Mouse (Mus musculus) cerebellum, adult 9-10 months (tissue): ENCODE data around the gene Gm47841.

Source experiments
- DNase-seq: peaks from one replicate; pipeline ENCODE4 v3.0.0; 2022

Gm47841 gene

GRCm38 (mm10) chr15:101072736-101073135 lies 25.5 kb upstream of the Gm47841 start:
- no peak for DNase-seq

DNA sequence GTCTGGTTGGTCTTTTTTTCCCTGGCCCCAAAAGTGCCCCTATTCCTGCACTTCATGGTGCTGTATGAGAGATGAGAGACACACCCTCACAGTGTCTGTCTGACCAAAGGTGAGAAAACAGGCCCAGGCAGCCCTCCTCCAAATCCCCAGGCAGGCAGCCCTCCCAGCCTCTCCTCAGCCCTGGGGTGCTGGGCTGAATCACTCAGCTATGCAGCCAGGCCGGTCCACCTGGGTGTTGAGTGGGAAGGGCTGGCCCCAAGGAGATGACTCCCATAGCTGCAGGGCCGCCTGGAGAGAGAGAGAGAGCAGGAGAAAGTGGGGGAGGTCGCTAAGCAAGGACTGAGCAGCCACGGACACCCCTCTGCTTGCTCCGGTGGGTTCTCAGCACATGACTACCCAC lies 23.6 kb upstream of the Gm47841 start:
- DNase-seq = no peak

DNA sequence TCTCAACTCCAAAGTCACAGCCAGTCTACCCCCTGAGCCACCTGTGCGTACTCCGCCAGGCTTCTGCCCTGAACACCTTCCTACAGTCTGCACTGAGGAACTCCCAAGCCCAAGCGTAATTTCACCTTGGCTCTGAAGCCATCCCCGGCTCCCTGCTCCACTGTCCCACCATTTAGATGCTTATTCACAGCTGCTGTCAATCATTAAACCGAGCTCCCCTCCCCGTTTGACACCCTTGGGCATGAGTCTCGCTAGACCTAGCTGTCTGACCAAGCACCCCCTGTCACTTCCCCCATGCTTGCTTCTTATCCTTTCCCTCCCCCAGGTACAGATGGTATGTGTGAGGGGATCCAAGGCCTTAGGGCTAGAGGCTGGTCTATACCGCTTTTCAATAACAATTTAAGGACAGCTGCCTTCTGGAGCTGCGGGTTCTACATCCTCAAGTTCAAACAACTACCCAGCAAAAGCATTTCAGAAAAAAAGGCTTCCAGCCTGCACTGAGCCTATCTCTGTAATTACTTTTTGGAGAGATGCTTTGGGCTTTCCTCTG lies 22.5 kb upstream of the Gm47841 start:
- DNase-seq = no peak

- no peak for DNase-seq
These were observed 21.5 kb upstream of the Gm47841 start for GRCm38 (mm10) chr15:101068671-101069070.

- no peak for DNase-seq
These were observed 20.8 kb upstream of the Gm47841 start for GRCm38 (mm10) chr15:101068029-101068428.

- no peak for DNase-seq
These were observed 19.9 kb upstream of the Gm47841 start for GRCm38 (mm10) chr15:101066920-101067696.

DNA sequence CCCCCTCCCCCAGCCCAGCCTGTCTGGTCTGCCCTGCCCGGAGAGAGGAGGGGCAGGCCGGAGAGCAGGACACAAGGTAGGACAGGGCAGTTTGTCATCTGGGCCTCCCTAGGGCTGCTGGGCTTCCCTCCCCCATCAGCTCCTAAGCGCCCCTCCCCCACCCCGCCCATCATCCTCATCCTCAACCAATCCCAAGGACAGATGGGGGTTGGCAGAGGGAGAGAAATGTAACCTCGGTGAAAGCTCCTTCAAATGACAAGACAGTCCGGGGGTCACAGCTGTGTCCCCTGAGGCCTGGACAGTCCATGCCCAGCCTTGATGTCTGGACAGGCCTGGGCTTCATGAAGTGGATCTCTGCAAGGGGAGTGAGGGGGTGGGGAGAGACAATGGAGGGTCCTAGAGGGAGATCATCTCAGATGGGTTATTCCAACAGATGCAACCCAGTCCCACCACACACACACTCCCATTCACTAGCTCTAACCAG lies 19.2 kb upstream of the Gm47841 start:
- DNase-seq = no peak

GRCm38 (mm10) chr15:101065069-101065468 lies 17.9 kb upstream of the Gm47841 start:
- DNase-seq = peak; percentile 33

- no peak for DNase-seq
These were observed 13.2 kb upstream of the Gm47841 start for GRCm38 (mm10) chr15:101060280-101060852.

GRCm38 (mm10) chr15:101059570-101060279 lies 12.5 kb upstream of the Gm47841 start:
- no peak for DNase-seq

GRCm38 (mm10) chr15:101056225-101056624 lies 9.0 kb upstream of the Gm47841 start:
- DNase-seq = peak; percentile 32

GRCm38 (mm10) chr15:101054541-101054940 lies 7.3 kb upstream of the Gm47841 start:
- DNase-seq = no peak

- DNase-seq = no peak
These were observed 6.7 kb upstream of the Gm47841 start for GRCm38 (mm10) chr15:101053832-101054459.

DNA sequence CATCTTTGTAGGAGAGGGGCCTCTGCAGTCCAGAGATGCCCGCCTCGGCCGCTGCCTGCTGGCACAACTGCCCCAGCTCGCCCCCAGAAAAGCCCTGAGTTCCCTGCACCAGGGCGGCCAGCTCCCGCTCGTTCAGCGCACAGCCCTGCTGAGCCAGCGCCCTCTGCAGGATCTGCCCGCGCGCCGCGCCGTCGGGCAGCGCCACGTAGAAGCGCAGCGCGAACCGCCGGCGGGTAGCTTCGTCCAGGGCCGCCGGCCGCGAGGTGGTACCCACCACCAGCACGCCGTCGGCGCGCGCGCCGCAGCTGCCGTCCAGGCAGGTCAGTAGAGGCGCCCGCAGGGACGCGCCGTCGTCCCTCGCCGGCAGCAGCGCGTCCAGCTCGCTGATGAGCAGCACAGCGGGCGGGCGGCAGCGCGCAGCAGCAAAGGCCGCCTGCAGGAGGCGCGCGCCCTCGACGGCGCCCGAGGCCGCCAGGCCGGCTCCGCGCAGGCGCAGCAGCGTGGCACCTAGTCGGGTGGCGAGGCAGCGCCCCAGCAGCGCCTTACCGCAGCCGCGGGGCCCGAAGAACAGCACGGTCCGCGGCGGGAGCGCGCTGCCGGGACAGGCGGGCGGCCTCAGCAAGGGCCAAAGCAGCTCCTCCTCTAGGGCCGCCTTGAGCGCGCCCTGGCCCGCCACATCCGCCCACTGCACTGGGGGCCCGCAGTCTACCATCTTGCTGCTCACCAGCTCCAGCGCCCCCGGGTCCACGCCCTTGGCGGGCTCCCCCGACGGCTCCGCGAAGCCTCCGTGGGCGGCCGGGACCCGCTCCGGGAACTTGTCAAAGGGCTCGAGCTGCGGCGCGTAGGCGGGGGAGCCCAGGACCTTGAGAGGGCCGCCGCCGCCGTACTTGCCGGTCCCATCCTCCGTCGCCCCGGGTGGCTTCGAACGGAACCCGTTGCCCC lies 5.6 kb upstream of the Gm47841 start:
- DNase-seq = no peak

GRCm38 (mm10) chr15:101051869-101052268 lies 4.7 kb upstream of the Gm47841 start:
- no peak for DNase-seq

DNA sequence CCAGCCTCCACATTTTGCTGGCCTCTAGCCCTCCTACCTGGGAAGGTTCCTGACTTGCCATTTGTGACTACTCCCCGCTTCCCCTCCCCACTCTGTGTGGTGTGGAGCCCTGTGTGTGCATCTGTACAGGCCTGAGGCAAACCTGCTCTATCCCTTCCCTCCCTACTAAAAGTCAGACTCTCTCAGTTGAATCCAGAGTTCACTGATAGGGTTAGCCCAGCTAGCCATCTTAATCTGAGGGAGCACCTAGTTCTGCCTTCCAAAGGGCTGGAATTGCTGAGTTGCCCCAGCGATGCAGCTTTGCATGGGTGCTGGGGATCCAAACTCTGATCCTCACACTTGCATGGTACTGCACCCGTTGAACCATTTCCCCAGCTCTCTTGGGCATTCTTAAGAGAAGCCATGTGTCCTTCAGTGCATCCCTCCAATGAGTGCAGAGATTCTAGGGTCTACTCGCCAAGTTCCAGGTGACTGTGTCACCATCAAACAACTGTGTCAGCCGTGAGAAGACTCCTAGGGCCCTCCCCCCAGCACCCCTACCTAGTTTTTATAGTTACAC lies 1.2 kb upstream of the Gm47841 start:
- no peak for DNase-seq

- DNase-seq = no peak
These were observed 537 bp downstream of the Gm47841 start for GRCm38 (mm10) chr15:101046527-101047193.

DNA sequence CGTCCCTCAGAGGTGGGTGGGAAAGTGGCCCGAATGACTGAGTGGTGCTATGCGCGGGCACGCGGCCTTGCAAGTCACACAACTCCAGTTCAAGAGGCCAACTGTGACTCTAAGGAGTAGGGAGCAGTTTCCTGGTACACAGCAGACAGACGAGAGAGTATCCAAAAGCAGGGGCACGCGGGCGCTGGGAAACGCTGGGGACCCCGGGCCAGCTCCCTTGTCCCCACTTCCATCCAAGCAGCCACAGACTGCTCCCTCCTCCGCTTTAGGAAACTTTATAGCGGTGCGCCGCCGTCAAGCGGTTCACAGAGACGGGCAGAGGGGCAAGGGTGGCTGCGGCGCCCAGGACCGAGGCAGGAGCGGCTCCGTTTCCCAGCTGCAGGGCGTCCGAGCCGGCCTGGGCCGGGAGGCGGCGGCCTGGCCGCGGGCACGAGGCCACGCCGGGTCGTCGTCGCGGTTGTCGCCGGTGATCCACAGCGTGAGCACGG lies 1.1 kb downstream of the Gm47841 start:
- DNase-seq = no peak

- DNase-seq = no peak
These were observed 2.7 kb downstream of the Gm47841 start for GRCm38 (mm10) chr15:101044531-101044930.

- peak; percentile 75 for DNase-seq
These were observed 4.6 kb downstream of the Gm47841 start for GRCm38 (mm10) chr15:101042613-101043012.

- DNase-seq = no peak
These were observed 5.2 kb downstream of the Gm47841 start for GRCm38 (mm10) chr15:101041966-101042365.
